Mouse (Mus musculus) stomach, postnatal 0 days (tissue): ENCODE data around the gene Dync1li2. TPM values are rescaled to one million over a fixed set of nuclear protein-coding genes. Genes with fewer than 3 reads are reported as not detected.

Source experiments
- ATAC-seq: fragments of 200-750 bp; cut with Nextera tagmentation; 2 replicates; pipeline ENCODE4 v1.8.0; 2017; ENCODE audit not compliant: low FRiP score, low TSS enrichment
- DNase-seq: peaks from one replicate; pipeline ENCODE4 v3.0.0-alpha.2; 2016; ENCODE audit warnings: low spot score
- H3K27ac ChIP-seq: fragments of 300-500 bp; sonication (generic); replicated peaks from 2 replicates; pipeline ENCODE4 v1.5.1; 2014; ENCODE audit warnings: mild to moderate bottlenecking, control low read depth
- H3K27me3 ChIP-seq: fragments of 300-500 bp; sonication (generic); 2 replicates; pipeline ENCODE4 v1.6.1; 2014; ENCODE audit warnings: low read length; ENCODE audit not compliant: control insufficient read depth, insufficient read depth
- H3K36me3 ChIP-seq: fragments of 300-500 bp; sonication (generic); 2 replicates; pipeline ENCODE4 v1.6.1; 2014; ENCODE audit warnings: low read length, mixed read lengths; ENCODE audit not compliant: control insufficient read depth, insufficient read depth
- H3K4me1 ChIP-seq: fragments of 300-500 bp; sonication (generic); replicated peaks from 2 replicates; pipeline ENCODE4 v1.6.1; 2014; ENCODE audit warnings: antibody characterized with exemption; ENCODE audit not compliant: control insufficient read depth, insufficient read depth
- H3K4me2 ChIP-seq: fragments of 300-500 bp; sonication (generic); replicated peaks from 2 replicates; pipeline ENCODE4 v1.6.1; 2014; ENCODE audit warnings: low read depth, mild to moderate bottlenecking, control low read depth, moderate library complexity
- H3K4me3 ChIP-seq: fragments of 300-500 bp; sonication (generic); 2 replicates; pipeline ENCODE4 v1.5.1; 2014; ENCODE audit warnings: low read depth, low read length, control low read depth
- H3K9ac ChIP-seq: fragments of 300-500 bp; sonication (generic); 2 replicates; pipeline ENCODE4 v1.6.1; 2014; ENCODE audit warnings: mild to moderate bottlenecking, low read length, control low read depth, mixed read lengths
- H3K9me3 ChIP-seq: fragments of 300-500 bp; sonication (generic); 2 replicates; pipeline ENCODE4 v1.6.1; 2016; ENCODE audit warnings: low read length; ENCODE audit not compliant: control insufficient read depth
- CTCF ChIP-seq: IDR thresholded peaks from 2 replicates; pipeline ENCODE4 v1.5.1; 2016; ENCODE audit warnings: antibody characterized with exemption, low read depth, mild to moderate bottlenecking, moderate library complexity
- EP300 ChIP-seq: optimal IDR thresholded peaks from 2 replicates; pipeline ENCODE3; 2016; ENCODE audit warnings: antibody characterized with exemption
- WGBS: fragments of 180-500 bp; shearing (Covaris S2); extraction: QIAGEN DNeasy Blood & Tissue Kit; methylation state at CpG from one replicate; pipeline ENCODE4 v1.1.7; 2014; 5-methylcytosine and 5-hydroxymethylcytosine counted together
- polyA plus RNA-seq: library from polyadenylated mRNA; unstranded; fragments of >200 nt; fragmentation: Nextera tagmentation; extraction: Ambion mirVana; gene quantifications from 2 replicates; pipeline ENCODE4 v1.2.1, GENCODE M21; 2015

The Dync1li2 gene
- 31.9 and 33.0 TPM in 2 replicates for polyA plus RNA-seq

DNA sequence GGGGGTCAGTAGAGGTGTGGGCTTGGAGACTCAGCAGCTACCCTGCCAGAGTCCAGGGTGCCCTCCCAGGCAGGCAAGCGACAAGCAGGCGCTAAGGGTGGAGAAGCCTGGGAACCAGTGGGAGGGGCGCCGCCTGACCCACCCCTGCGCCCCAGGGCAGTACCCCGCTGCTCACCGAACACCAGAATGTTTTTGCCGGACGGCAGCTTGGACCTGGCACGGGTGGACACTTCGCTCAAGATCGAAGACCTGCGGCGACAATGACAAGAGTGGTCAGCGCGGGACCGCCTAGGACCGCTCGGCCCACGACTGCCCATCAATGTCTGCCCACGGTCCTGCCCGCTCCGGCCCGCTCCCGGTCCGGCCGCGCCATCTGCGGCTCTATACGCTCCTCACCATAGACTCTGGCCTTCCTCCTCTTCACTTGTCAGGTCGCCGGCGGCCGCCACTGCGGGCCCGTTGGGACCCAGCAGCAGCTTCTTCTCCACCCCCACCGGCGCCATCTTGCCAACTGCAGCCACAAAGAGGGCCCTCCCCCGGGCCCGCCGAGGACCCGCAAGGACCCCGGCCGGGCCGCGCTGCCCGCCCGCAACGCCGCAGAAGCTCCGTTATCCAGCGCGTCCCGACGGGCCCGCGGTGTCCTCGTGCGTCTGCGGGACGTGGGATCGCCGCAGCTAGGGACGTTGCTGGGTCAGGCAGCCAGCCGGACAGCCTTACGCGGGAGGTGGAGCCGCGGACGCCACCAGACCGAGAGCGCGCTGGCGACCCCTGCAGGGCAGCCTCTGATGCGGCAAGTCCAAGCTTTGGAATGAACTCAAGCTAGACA, at the start of gene Dync1li2:
Gene Dync1li2 (minus strand): TSS at position 749 of the 826 bp plus-strand sequence.
- no peaks in the 10 kb centered on the region for H3K9me3 ChIP-seq
- H3K27ac ChIP-seq, result peak within 1 kb of the TSS; percentile 90
- TF ChIP-seq CTCF (peak; percentile 94), EP300 (peak; percentile 95)
- DNase-seq, result peak; percentile 96
- H3K4me3 ChIP-seq, result peak within 1 kb of the TSS; percentile 84
- whole genome bisulfite sequencing, result under 1% methylated on average over 66 of the region's 75 CpGs
- peaks cover 21% of the 10 kb centered on the region for H3K36me3 ChIP-seq
- H3K27me3 ChIP-seq, result no peaks in the 10 kb centered on the region
- peaks cover 2% of the 10 kb centered on the region; the same call in 1 of the 2 replicates for H3K4me1 ChIP-seq
- peak within 1 kb of the TSS; percentile 81 for H3K9ac ChIP-seq
- H3K4me2 ChIP-seq, result peak within 1 kb of the TSS; percentile 59
- ATAC-seq, result peak; percentile 82

DNA sequence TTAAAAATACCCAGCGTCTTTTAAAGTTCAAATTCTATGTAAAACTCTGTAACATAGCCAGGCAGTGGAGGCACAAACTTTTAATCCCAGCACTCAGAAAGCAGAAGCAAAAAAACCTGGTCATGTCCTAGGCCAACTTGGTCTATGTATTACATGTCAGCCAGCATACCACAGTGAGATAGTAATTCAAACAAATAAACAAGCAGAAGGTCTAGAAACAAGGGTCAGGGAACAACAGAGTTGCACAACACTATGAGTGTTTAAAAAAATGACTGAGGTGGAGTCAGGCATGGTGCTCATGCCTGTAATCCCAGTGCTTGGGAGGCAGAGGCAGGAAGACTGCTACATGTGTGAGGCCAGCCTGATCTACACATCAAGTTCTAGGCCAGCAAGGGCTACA, 36.2 kb upstream of the Dync1li2 start:
- no peak overlapping the region for H3K27ac ChIP-seq
- 59% methylated on average over 1 of the region's 1 CpGs for WGBS
- no peaks in the 10 kb centered on the region for H3K36me3 ChIP-seq
- TF ChIP-seq EP300, result no peak
- TF ChIP-seq CTCF, result no peak
- ATAC-seq (no peak), DNase-seq (no peak)
- H3K9ac ChIP-seq, result no peak overlapping the region
- H3K4me1 ChIP-seq, result no peaks in the 10 kb centered on the region
- no peak overlapping the region for H3K4me3 ChIP-seq
- no peak overlapping the region for H3K4me2 ChIP-seq
- H3K9me3 ChIP-seq, result no peaks in the 10 kb centered on the region
- H3K27me3 ChIP-seq, result no peaks in the 10 kb centered on the region

DNA sequence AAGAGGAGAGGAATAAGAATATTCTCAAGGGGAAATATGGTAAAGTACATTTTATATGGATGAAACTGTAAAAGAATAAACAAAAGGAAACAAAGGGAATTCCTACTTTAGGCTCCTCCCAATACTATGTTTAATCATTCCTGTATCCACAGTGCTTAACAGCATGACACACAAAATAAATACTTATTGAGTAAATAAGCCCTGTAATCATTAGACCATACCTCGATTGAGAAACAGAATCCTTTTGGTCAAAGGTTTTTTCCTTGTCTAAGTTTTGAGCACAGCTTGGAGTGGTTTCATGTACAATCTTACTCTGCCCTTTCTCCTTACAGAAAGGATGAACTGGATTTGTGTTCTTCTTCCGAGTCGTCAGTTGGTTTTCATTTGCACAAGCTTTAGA, 29.6 kb upstream of the Dync1li2 start:
- ATAC-seq (peak; percentile 96), DNase-seq (no peak)
- Histone ChIP-seq H3K27ac (no peak overlapping the region), H3K9ac (no peak overlapping the region), H3K9me3 (no peaks in the 10 kb centered on the region), H3K4me1 (no peaks in the 10 kb centered on the region), H3K4me3 (no peak overlapping the region), H3K27me3 (no peaks in the 10 kb centered on the region), H3K4me2 (no peak overlapping the region), H3K36me3 (no peaks in the 10 kb centered on the region)
- no peak for TF ChIP-seq EP300
- no peak for TF ChIP-seq CTCF
- 41% methylated on average over 3 of the region's 3 CpGs for WGBS

DNA sequence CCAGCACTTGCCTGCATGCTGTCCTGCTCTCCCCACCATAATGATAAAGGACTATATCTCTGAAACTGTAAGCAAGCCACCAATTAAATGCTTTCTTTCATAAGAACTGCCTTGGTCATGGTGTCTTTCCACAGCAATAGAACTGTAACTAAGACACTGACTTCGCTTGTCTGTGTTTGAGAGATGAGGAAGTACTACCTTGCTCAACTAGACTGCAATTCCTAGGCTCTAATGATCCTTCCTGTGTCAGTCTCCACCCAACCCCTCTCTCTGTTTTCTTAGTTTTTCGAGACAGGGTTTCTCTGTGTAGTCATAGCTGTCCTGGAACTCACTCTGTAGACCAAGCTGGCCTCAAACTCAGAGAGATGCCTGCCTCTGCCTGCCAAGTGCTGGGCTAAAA, 24.6 kb upstream of the Dync1li2 start:
- WGBS, result 76% methylated on average over 2 of the region's 2 CpGs
- TF ChIP-seq EP300 (no peak), CTCF (no peak)

GRCm38 (mm10) chr8:104452177-104452576, 9.3 kb upstream of the Dync1li2 start:
- 75% methylated on average over 3 of the region's 3 CpGs for WGBS
- H3K4me1 ChIP-seq, result no peaks in the 10 kb centered on the region
- H3K9ac ChIP-seq, result no peak overlapping the region
- no peak overlapping the region for H3K4me3 ChIP-seq
- H3K36me3 ChIP-seq, result no peaks in the 10 kb centered on the region
- no peak for TF ChIP-seq EP300
- TF ChIP-seq CTCF, result no peak
- no peak overlapping the region for H3K4me2 ChIP-seq
- no peak overlapping the region for H3K27ac ChIP-seq
- no peaks in the 10 kb centered on the region for H3K9me3 ChIP-seq
- DNase-seq (no peak), ATAC-seq (no peak)
- H3K27me3 ChIP-seq, result no peaks in the 10 kb centered on the region

More for the DNA sequence above, 24.6 kb upstream of the Dync1li2 start:
- Histone ChIP-seq H3K9me3 (no peaks in the 10 kb centered on the region), H3K4me1 (no peaks in the 10 kb centered on the region), H3K4me2 (no peak overlapping the region), H3K4me3 (no peak overlapping the region), H3K27ac (no peak overlapping the region), H3K9ac (no peak overlapping the region), H3K36me3 (no peaks in the 10 kb centered on the region), H3K27me3 (no peaks in the 10 kb centered on the region)
- DNase-seq (no peak), ATAC-seq (no peak)

DNA sequence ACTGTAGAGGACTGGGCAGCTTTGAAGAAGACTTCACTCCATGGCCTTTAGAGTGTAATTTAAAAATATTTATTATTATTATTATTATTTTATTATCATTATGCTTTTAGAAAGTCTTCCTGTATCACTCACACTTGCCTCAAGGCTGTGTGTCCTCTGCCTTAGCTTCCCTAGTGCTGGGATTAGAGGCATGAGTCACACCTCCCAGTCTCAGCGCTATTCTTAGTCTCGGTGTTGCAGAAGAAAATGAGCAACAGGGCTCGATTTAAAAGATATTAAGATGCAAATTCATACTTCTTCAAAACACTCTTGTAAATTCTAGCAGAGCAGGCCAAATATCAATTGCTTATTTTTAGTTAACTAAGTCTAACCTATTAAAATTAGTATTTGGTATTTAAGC, 5.9 kb upstream of the Dync1li2 start:
- no peak overlapping the region for H3K27ac ChIP-seq
- no peak overlapping the region for H3K4me2 ChIP-seq
- no peak overlapping the region for H3K4me3 ChIP-seq
- ATAC-seq, result no peak
- no peaks in the 10 kb centered on the region for H3K36me3 ChIP-seq
- no peak overlapping the region for H3K9ac ChIP-seq
- no peaks in the 10 kb centered on the region for H3K4me1 ChIP-seq
- 54% methylated on average over 3 of the region's 3 CpGs for WGBS
- no peaks in the 10 kb centered on the region for H3K9me3 ChIP-seq
- no peak for DNase-seq
- H3K27me3 ChIP-seq, result no peaks in the 10 kb centered on the region
- no peak for TF ChIP-seq EP300
- TF ChIP-seq CTCF, result no peak
